9 mouse cellular contexts compared by ENCODE assay signal in the genomic region with DNA sequence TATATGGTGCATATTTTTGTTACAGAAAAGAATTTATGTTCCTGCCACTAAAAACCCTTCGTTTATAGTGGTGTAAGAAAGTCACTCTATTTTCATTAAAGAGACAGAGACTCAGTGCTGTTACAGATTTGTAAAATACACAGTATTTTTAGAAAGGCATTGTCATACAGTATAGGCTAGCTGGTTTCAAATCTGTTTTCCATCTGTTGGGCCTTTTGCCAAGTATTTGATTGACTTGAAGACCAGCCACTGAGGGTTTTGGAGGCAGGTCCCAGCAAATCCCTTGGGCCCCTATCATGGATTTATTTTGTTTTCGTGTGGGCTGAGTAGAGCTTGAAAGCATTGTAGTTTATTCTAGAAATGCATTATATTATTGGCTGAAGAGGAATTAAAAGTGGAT. TPM values are rescaled to one million over a fixed set of nuclear protein-coding genes. Genes with fewer than 3 reads are reported as not detected.
A peak's percentile ranks its signal among the peaks of the same experiment; 100 is the strongest.
DNase-seq lines count a peak whose midpoint lies in the region; ATAC-seq and TF ChIP-seq lines count a peak whose summit lies in the region.
"Had no signal": no experiment of that assay in that cellular context is flagged by ENCODE, and none has a peak within 500 bp of the region (broad histone marks: within the 10 kb centered on the region; RNA-seq: fewer than 3 reads in every experiment).

No protein-coding gene starts in this region.

- ATAC-seq in neural tube, embryonic 11.5 days (ENCODE audit: insufficient read depth, low FRiP score, low TSS enrichment), result no peak
- no peak for ATAC-seq in limb, embryonic 11.5 days (ENCODE audit: insufficient number of reproducible peaks, low FRiP score, low TSS enrichment, low read depth)
- no peak for ATAC-seq in midbrain, embryonic 15.5 days (replicated peaks)
- ATAC-seq: Patski had no signal

- no peak for TF ChIP-seq POLR2A in kidney, adult 2 months (IDR thresholded peaks at IDR 0.05; ENCODE audit: low read depth, low read length)

- H3K36me3 ChIP-seq in neural tube, embryonic 11.5 days (ENCODE audit: control insufficient read depth, insufficient read depth, low read length), result 0 out of 2 replicates have a peak, but pooled peaks cover 3% of the 10 kb centered on the region
- no peaks in the 10 kb centered on the region for H3K36me3 ChIP-seq in kidney, adult 2 months (ENCODE audit: control insufficient read depth, insufficient read depth, low read length)
- H3K36me3 ChIP-seq in limb, embryonic 11.5 days (ENCODE audit: control insufficient read depth, insufficient read depth, low read length), result peaks cover 5% of the 10 kb centered on the region; the same call in 1 of the 2 replicates
- H3K36me3 ChIP-seq in midbrain, embryonic 15.5 days (replicated peaks), result no peaks in the 10 kb centered on the region

- H3K27ac ChIP-seq in neural tube, embryonic 11.5 days (ENCODE audit: low read depth, low read length), result no peak overlapping the region
- no peak overlapping the region for H3K27ac ChIP-seq in kidney, adult 2 months (ENCODE audit: insufficient read depth, low read depth, low read length)
- H3K27ac ChIP-seq in limb, embryonic 11.5 days (replicated peaks; ENCODE audit: low read depth, low read length), result no peak overlapping the region
- H3K27ac ChIP-seq in midbrain, embryonic 15.5 days, result 0 out of 2 replicates have a peak overlapping the region, but pooled peaks have one; percentile 29

- no peak overlapping the region for H3K9ac ChIP-seq in neural tube, embryonic 11.5 days (ENCODE audit: low read length)
- H3K9ac ChIP-seq in limb, embryonic 11.5 days (ENCODE audit: low read length), result no peak overlapping the region
- peak overlapping the region; percentile 61; the same call in 1 of the 2 replicates for H3K9ac ChIP-seq in midbrain, embryonic 15.5 days

- WGBS in neural tube, embryonic 11.5 days, result 52% methylated on average over 2 of the region's 2 CpGs
- WGBS in kidney, adult 2 months, result 6% methylated on average over 2 of the region's 2 CpGs
- 39% methylated on average over 2 of the region's 2 CpGs for whole genome bisulfite sequencing in limb, embryonic 11.5 days
- 25% methylated on average over 2 of the region's 2 CpGs for WGBS in midbrain, embryonic 15.5 days

- H3K4me2 ChIP-seq in neural tube, embryonic 11.5 days (ENCODE audit: low read depth), result peak overlapping the region; percentile 41
- peak overlapping the region; percentile 80 for H3K4me2 ChIP-seq in limb, embryonic 11.5 days (ENCODE audit: low read depth, severe bottlenecking)
- peak overlapping the region; percentile 65 for H3K4me2 ChIP-seq in midbrain, embryonic 15.5 days

- H3K4me1 ChIP-seq in neural tube, embryonic 11.5 days (ENCODE audit: control insufficient read depth, insufficient read depth, low read length), result peaks cover 7% of the 10 kb centered on the region; the same call in 1 of the 2 replicates
- peaks cover 3% of the 10 kb centered on the region for H3K4me1 ChIP-seq in kidney, adult 2 months (ENCODE audit: control insufficient read depth, insufficient read depth, low read length)
- peaks cover 4% of the 10 kb centered on the region for H3K4me1 ChIP-seq in limb, embryonic 11.5 days (ENCODE audit: control insufficient read depth, insufficient read depth, low read length)
- peaks cover 31% of the 10 kb centered on the region for H3K4me1 ChIP-seq in midbrain, embryonic 15.5 days

- TF ChIP-seq CTCF in kidney, adult 2 months (conservative IDR thresholded peaks at IDR 0.05; ENCODE audit: insufficient read depth, insufficient read length, low read depth, low read length), result no peak

- no peaks in the 10 kb centered on the region for H3K9me3 ChIP-seq in neural tube, embryonic 11.5 days (ENCODE audit: control insufficient read depth, low read length)
- no peaks in the 10 kb centered on the region for H3K9me3 ChIP-seq in limb, embryonic 11.5 days (ENCODE audit: control insufficient read depth, low read length)
- H3K9me3 ChIP-seq in midbrain, embryonic 15.5 days, result no peaks in the 10 kb centered on the region

- DNase-seq in neural tube, embryonic 11.5 days (ENCODE audit: low spot score), result peak; percentile 34
- DNase-seq in neural tube, embryonic 10.5 days (ENCODE audit: extremely low spot score, low spot score), result no peak
- DNase-seq in embryo, embryonic 11 days, result peak; percentile 80
- peak; percentile 97 for DNase-seq in heart, adult 8-10 months (ENCODE audit: low spot score)
- peak; percentile 91 for DNase-seq in kidney, adult 2 months
- DNase-seq in limb, embryonic 11.5 days (ENCODE audit: low spot score), result peak; percentile 46
- no peak for DNase-seq in thymus, postnatal 36 days

- no peaks in the 10 kb centered on the region for H3K27me3 ChIP-seq in neural tube, embryonic 11.5 days (ENCODE audit: control insufficient read depth, insufficient read depth, low read length)
- no peaks in the 10 kb centered on the region for H3K27me3 ChIP-seq in kidney, adult 2 months (replicated peaks; ENCODE audit: control insufficient read depth, insufficient read depth, low read length)
- no peaks in the 10 kb centered on the region for H3K27me3 ChIP-seq in limb, embryonic 11.5 days (ENCODE audit: control insufficient read depth, insufficient read depth, low read length)
- H3K27me3 ChIP-seq in midbrain, embryonic 15.5 days (replicated peaks), result no peaks in the 10 kb centered on the region
- H3K27me3 ChIP-seq: Patski had no signal

- peak overlapping the region; percentile 66 for H3K4me3 ChIP-seq in neural tube, embryonic 11.5 days (ENCODE audit: low read depth, low read length)
- no peak overlapping the region for H3K4me3 ChIP-seq in kidney, adult 2 months (ENCODE audit: insufficient read depth, low read depth, low read length)
- H3K4me3 ChIP-seq in limb, embryonic 11.5 days (ENCODE audit: low read depth, low read length), result peak overlapping the region; percentile 91
- peak overlapping the region; percentile 69 for H3K4me3 ChIP-seq in midbrain, embryonic 15.5 days

RNA-seq across cellular contexts. Expression of a gene that starts 1.8 kb away (rescaled TPM):
- polyA plus RNA-seq in neural tube, embryonic 11.5 days (2014; fragmentation: Nextera tagmentation; extraction: Ambion mirVana), result 28.0 and 29.9 TPM in 2 replicates
- total RNA-seq in heart, adult 8-10 months (2022), result 1 to 10 TPM; 6.8 to 8.9 (median 8.0) TPM
- 5.8 and 6.3 TPM in 2 replicates for polyA plus RNA-seq in kidney, adult 2 months (2012; rRNA removed)
- polyA plus RNA-seq in limb, embryonic 11.5 days (2014; fragmentation: Nextera tagmentation; extraction: Ambion mirVana), result 25.7 and 28.1 TPM in 2 replicates
- polyA plus RNA-seq in midbrain, embryonic 15.5 days (2015; fragmentation: Nextera tagmentation; extraction: Ambion mirVana), result 16.9 and 18.1 TPM in 2 replicates

RNA-seq across cellular contexts. Expression of a gene that starts 40.1 kb away (rescaled TPM):
- polyA plus RNA-seq in neural tube, embryonic 11.5 days (2014; fragmentation: Nextera tagmentation; extraction: Ambion mirVana), result 42.2 and 44.3 TPM in 2 replicates
- total RNA-seq in heart, adult 8-10 months (2022), result 10 to 100 TPM; 35.3 to 44.4 (median 42.9) TPM
- 47.3 and 48.1 TPM in 2 replicates for polyA plus RNA-seq in kidney, adult 2 months (2012; rRNA removed)
- polyA plus RNA-seq in limb, embryonic 11.5 days (2014; fragmentation: Nextera tagmentation; extraction: Ambion mirVana), result 34.0 and 37.4 TPM in 2 replicates
- 30.8 and 33.1 TPM in 2 replicates for polyA plus RNA-seq in midbrain, embryonic 15.5 days (2015; fragmentation: Nextera tagmentation; extraction: Ambion mirVana)

Comparison
In these comparisons a context has a peak if more than half of its experiments do, and no peak if none do; other contexts are left out.
1. DNase-seq: peak in neural tube, embryonic 11.5 days (single experiment), embryo, embryonic 11 days (single experiment), heart, adult 8-10 months (single experiment), kidney, adult 2 months (single experiment) and limb, embryonic 11.5 days (single experiment); none in neural tube, embryonic 10.5 days (single experiment) and thymus, postnatal 36 days (0 of 2).
2. Peak in every context shown above with its lines, with median percentiles within 50 percentile points of each other: H3K4me2 ChIP-seq.